27 mouse cellular contexts compared by ENCODE assay signal in genomic region chr4:56271390-56271789, GRCm38 (mm10).
"Had no signal": no experiment of that assay in that cellular context is flagged by ENCODE, and none has a peak within 500 bp of the region (broad histone marks: within the 10 kb centered on the region; RNA-seq: fewer than 3 reads in every experiment).

No protein-coding gene starts in this region.

- H3K9ac ChIP-seq: embryonic facial prominence, embryonic 12.5 days; embryonic facial prominence, embryonic 13.5 days; embryonic facial prominence, embryonic 15.5 days; forebrain, embryonic 12.5 days; forebrain, embryonic 13.5 days; forebrain, embryonic 15.5 days; forebrain, postnatal 0 days had no signal

- ATAC-seq: forebrain, embryonic 13.5 days; forebrain, embryonic 14.5 days; forebrain, embryonic 15.5 days; forebrain, embryonic 16.5 days; forebrain, postnatal 0 days had no signal

- H3K27ac ChIP-seq: embryonic facial prominence, embryonic 10.5 days; embryonic facial prominence, embryonic 12.5 days; embryonic facial prominence, embryonic 13.5 days; embryonic facial prominence, embryonic 15.5 days; forebrain, embryonic 10.5 days; forebrain, embryonic 12.5 days; forebrain, embryonic 13.5 days; forebrain, embryonic 15.5 days; gastrocnemius, adult 2 months; heart, adult 2 months had no signal

- DNase-seq: cerebellum, adult 18-20 months; cerebellum, adult 2 months; cerebellum, adult 8-10 months; cerebellum, adult 9-10 months; cerebellum, adult 9-11 months; cerebellum, postnatal 10 days; cerebellum, postnatal 14 days; cerebellum, postnatal 25 days; cerebellum, postnatal 36 days; embryo, embryonic 11 days; forebrain, postnatal 0 days; gastrocnemius, adult 2 months; gastrocnemius, postnatal 10 days; gastrocnemius, postnatal 25 days; gastrocnemius, postnatal 36 days; heart, adult 2 months had no signal

- H3K27me3 ChIP-seq: embryonic facial prominence, embryonic 12.5 days; embryonic facial prominence, embryonic 13.5 days; embryonic facial prominence, embryonic 15.5 days; forebrain, embryonic 12.5 days; forebrain, embryonic 13.5 days; forebrain, embryonic 15.5 days had no signal

- H3K9me3 ChIP-seq: embryonic facial prominence, embryonic 10.5 days; embryonic facial prominence, embryonic 12.5 days; embryonic facial prominence, embryonic 13.5 days; embryonic facial prominence, embryonic 15.5 days; forebrain, embryonic 10.5 days; forebrain, embryonic 12.5 days; forebrain, embryonic 13.5 days; forebrain, embryonic 15.5 days had no signal

- H3K36me3 ChIP-seq: embryonic facial prominence, embryonic 10.5 days; embryonic facial prominence, embryonic 12.5 days; embryonic facial prominence, embryonic 13.5 days; embryonic facial prominence, embryonic 15.5 days; forebrain, embryonic 10.5 days; forebrain, embryonic 12.5 days; forebrain, embryonic 15.5 days had no signal

- H3K4me2 ChIP-seq: embryonic facial prominence, embryonic 12.5 days; embryonic facial prominence, embryonic 13.5 days; embryonic facial prominence, embryonic 15.5 days; forebrain, embryonic 12.5 days; forebrain, embryonic 13.5 days; forebrain, embryonic 15.5 days had no signal

- H3K4me1 ChIP-seq: embryonic facial prominence, embryonic 10.5 days; embryonic facial prominence, embryonic 12.5 days; embryonic facial prominence, embryonic 13.5 days; embryonic facial prominence, embryonic 15.5 days; forebrain, embryonic 10.5 days; forebrain, embryonic 12.5 days; forebrain, embryonic 13.5 days; forebrain, embryonic 15.5 days had no signal

- H3K4me3 ChIP-seq: embryonic facial prominence, embryonic 10.5 days; embryonic facial prominence, embryonic 12.5 days; embryonic facial prominence, embryonic 13.5 days; embryonic facial prominence, embryonic 15.5 days; erythroblast, embryonic 14.5 days; forebrain, embryonic 10.5 days; forebrain, embryonic 12.5 days; forebrain, embryonic 13.5 days; forebrain, embryonic 15.5 days; gastrocnemius, adult 2 months; heart, adult 2 months had no signal
